ENCODE assay signal across 11 mouse cellular contexts in genomic region chr4:120890754-120891440, GRCm38 (mm10). TPM values are rescaled to one million over a fixed set of nuclear protein-coding genes. Genes with fewer than 3 reads are reported as not detected.
DNase-seq lines count a peak whose midpoint lies in the region.
"Had no signal": no experiment of that assay in that cellular context is flagged by ENCODE, and none has a peak within 500 bp of the region (broad histone marks: within the 10 kb centered on the region; RNA-seq: fewer than 3 reads in every experiment).

No protein-coding gene starts in this region.

- DNase-seq in heart, adult 11 months, result peak; percentile 70
- no peak for DNase-seq in heart, adult 9 months (ENCODE audit: low spot score in 2 of 2)
- peak; percentile 89 to 94 for DNase-seq in cerebellum, adult 18-20 months
- DNase-seq in forelimb bud, embryonic 11.5 days (ENCODE audit: low read depth, low spot score), result peak; percentile 68
- peak; percentile 34 for DNase-seq in mesoderm, embryonic 11.5 days (ENCODE audit: low read depth, low spot score)
- no peak for DNase-seq in right cerebral cortex, adult 2 months (ENCODE audit: low spot score in 2 of 2)
- no peak for DNase-seq in urinary bladder, postnatal 4 days (ENCODE audit: low spot score in 2 of 2)
- DNase-seq in layer of hippocampus, postnatal 36 days, result no peak
- DNase-seq: heart, postnatal 10 days; kidney, postnatal 10 days; liver, postnatal 0 days had no signal

RNA-seq across cellular contexts. Expression of gene Exo5, which starts 33.9 kb away (rescaled TPM):
- total RNA-seq in layer of hippocampus, postnatal 36 days (2021), result 10 to 100 TPM; 11.6 to 13.0 TPM

RNA-seq across cellular contexts. Expression of gene Rims3, which starts 36.3 kb away (rescaled TPM):
- 10 to 100 TPM; 25.9 to 28.9 TPM for total RNA-seq in layer of hippocampus, postnatal 36 days (2021)

RNA-seq across cellular contexts. Expression of gene Nfyc, which starts 59.5 kb away (rescaled TPM):
- 10 to 100 TPM; 49.0 to 52.9 TPM for total RNA-seq in layer of hippocampus, postnatal 36 days (2021)

Comparison
In these comparisons a context has a peak if more than half of its experiments do, and no peak if none do; other contexts are left out.
1. DNase-seq: peak in heart, adult 11 months (single experiment), cerebellum, adult 18-20 months (2 of 2), forelimb bud, embryonic 11.5 days (single experiment) and mesoderm, embryonic 11.5 days (single experiment); none in heart, adult 9 months (0 of 2), right cerebral cortex, adult 2 months (0 of 2), urinary bladder, postnatal 4 days (0 of 2) and layer of hippocampus, postnatal 36 days (0 of 2).